Mouse (Mus musculus) adrenal gland, adult 18-20 months (tissue): Measurements from ENCODE around the gene Ctnna3. TPM values are rescaled to one million over a fixed set of nuclear protein-coding genes. Genes with fewer than 3 reads are reported as not detected.
"Not testable (repeated sequence)": the region's sequence is repeated elsewhere in the genome, so short reads cannot be mapped to it uniquely, and the experiment has no call there.

ENCODE experiments used
- DNase-seq, 2 experiments: peaks; one replicate each; pipeline ENCODE4 v3.0.0; 2021 to 2022; ENCODE audit warnings: low spot score in 2 of 2
- long read RNA-seq, 2 experiments: library from polyadenylated mRNA; stranded (forward); transcript quantifications; one replicate each; pipeline ENCODE4 v2.0.0; 2021
- total RNA-seq, 2 experiments: library from RNA; stranded (reverse); gene quantifications; 1 replicate in 1 of 2; 2 replicates in 1 of 2; pipeline ENCODE4 v1.2.3; 2021

The Ctnna3 gene
- total RNA-seq = under 1 TPM; 0.40 to 0.48 TPM
- long read RNA-seq, experiment 1 = 0 reads
- long read RNA-seq, experiment 2 = 0 reads

- DNase-seq = peak; percentile 77
These were observed at the start of gene Ctnna3 for GRCm38 (mm10) chr10:63429785-63430305. TSS of gene Ctnna3 (plus strand) at chr10:63430098.

- DNase-seq = peak in 1 of 2 experiments; percentile 19
These were observed 48.2 kb upstream of the Ctnna3 start, which contains the start of gene Sirt1 for GRCm38 (mm10) chr10:63381498-63382280. TSS of gene Sirt1 (minus strand) at chr10:63381704.

- peak; percentile 42 to 51 for DNase-seq
These were observed 47.3 kb upstream of the Ctnna3 start, which contains the start of gene Dnajc12 for GRCm38 (mm10) chr10:63382372-63383279. TSS of gene Dnajc12 (plus strand) at chr10:63382443.

DNA sequence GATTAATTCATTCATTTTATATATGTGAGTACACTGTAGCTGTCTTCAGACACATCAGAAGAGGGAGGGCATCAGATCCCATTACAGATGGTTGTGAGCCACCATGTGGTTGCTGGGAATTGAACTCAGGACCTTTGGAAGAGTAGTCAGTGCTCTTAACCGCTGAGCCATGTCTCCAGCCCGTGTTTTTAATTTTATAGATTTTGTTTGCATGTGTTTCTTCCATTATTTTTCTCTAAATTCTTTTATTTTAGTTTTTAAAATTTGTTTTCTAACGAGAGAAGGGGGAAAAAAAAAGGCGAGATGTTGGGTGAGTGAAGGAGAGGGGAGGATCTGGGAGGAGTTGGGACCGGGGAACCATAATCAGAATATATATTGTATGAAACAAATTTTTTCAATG lies 44.0 kb upstream of the Ctnna3 start:
- not testable (repeated sequence) for DNase-seq

DNA sequence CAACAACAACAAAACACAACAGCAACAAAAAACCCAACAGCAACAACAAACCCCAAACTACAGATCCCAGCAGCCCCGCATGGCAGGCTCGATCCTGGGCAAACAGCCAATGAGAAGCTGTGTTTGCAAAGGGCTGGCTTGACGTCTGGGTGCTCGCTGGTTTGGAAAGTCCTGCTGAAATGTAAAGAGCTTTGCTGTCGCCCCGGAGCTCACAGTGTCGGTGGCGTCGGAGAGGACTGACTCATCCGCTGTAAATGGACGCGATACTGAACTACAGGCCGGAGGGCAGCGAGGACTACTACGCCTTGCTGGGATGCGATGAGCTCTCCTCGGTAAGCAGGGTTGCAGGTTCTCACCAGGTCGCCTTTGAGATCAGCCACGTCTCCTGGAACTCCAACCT lies 43.5 kb upstream of the Ctnna3 start:
- peak; percentile 68 to 69 for DNase-seq

DNA sequence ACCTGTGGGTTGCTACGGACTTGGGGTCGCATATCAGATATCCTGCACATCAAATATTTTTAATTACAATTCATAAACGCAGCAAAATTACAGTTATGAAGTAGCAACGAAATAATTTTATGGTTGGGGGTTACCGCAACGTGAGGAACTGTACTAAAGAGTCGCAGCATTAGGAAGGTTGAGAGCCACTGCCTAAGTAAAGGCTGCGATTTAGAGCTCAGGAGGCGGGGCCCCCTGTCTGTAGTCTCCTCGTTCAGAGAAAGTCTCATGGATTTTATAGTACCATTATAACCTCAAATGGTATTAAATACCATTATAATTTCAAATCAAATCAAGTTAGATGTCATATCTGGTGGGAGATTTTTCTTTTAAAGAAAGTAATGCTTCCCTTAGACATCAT lies 42.9 kb upstream of the Ctnna3 start:
- no peak for DNase-seq

DNA sequence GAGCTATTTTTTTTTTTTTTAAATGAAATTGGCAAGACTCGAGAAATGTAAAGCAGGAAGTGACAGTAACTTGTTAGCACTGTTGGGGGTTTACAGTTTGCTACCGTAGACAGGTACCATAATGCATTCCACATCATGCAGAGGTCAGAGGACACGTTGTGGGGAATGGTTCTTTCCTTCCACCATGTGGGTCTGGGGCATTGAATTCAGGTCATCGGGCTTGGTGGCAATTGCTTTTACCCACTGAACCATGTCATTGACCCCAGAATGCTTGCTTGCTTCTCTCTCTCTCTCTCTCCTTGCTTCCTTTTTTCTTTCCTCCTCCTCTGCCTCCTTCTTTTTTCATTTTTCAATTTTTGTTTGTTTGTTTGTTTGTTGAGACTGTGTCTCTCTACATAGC lies 41.0 kb upstream of the Ctnna3 start:
- no peak for DNase-seq

DNA sequence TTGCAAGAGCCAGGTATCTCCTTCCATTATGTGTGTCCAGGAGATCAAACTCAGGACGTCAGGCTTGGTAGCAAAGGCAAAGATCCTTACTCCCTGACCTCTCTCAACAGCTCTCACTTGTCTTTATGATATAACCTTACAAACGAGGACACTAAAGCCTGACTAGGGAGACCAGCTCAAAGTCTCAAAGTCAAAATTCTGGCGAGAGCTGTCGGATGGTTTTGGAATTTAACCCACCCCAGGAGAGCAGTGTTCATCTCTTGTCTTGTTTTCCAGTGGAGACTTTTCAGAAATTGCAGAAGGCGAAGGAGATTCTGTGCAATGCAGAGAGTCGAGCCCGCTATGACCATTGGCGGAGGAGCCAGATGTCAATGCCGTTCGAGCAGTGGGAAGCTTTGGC lies 32.9 kb upstream of the Ctnna3 start:
- no peak for DNase-seq

GRCm38 (mm10) chr10:63402731-63403504 lies 27.0 kb upstream of the Ctnna3 start:
- no peak for DNase-seq

GRCm38 (mm10) chr10:63403636-63404035 lies 26.3 kb upstream of the Ctnna3 start:
- no peak for DNase-seq

DNA sequence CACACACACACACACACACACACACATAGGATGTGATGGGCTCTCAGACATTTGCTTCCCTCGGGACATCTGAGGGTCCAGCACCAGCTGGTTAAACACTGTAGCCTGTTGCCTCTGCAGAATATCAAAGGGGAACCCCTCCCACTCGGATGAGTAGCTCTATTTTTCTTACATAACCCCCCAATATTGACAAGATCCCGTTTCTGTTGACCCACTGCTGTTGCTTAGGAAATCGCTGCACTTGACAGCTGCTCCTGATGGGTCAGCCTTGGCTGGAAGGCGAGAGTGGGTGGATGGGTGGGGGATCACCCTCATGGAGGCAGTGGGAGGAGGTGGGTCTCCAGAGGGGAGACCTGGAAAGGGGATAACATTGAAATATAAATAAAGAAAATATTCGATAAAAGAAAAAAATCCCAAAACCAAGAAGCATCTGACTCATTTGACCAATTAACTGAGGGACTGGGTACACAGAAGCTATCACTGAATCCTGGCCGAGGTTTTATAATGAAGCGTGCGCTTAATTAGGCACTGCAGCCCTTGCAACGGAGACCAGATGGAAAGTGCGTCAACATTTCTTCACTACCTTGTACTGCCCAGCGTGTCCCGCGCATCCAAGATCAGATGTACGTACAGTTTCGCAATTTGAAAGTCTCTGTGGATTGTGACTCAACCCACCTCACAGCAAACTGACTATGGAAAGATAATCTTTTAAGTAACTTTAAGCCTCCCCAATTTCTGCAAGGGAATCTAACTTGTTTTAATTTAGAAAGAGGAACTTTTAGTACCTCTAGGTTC lies 19.5 kb upstream of the Ctnna3 start:
- DNase-seq = no peak

GRCm38 (mm10) chr10:63411674-63412073 lies 18.2 kb upstream of the Ctnna3 start:
- DNase-seq = not testable (repeated sequence)

GRCm38 (mm10) chr10:63412756-63413155 lies 17.1 kb upstream of the Ctnna3 start:
- no peak for DNase-seq

DNA sequence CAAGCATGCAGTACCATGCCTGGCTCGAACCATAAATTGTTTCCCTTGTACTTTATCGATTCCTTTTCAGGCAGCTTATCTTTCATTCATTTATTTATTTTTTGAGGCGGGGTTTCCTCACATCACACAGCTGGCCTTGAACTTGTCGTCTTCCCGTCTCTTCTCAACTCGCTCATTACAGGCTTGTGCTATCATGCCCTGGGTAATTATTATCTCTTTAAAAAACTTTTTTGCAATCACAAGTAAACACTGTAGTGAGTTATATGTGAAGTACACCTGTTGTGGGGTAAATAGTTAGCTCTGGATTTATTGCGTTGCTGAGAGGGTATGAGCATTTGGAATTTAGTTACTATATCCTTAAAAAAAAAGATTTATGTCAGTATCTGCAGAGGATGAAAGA lies 14.6 kb upstream of the Ctnna3 start:
- DNase-seq = no peak

DNA sequence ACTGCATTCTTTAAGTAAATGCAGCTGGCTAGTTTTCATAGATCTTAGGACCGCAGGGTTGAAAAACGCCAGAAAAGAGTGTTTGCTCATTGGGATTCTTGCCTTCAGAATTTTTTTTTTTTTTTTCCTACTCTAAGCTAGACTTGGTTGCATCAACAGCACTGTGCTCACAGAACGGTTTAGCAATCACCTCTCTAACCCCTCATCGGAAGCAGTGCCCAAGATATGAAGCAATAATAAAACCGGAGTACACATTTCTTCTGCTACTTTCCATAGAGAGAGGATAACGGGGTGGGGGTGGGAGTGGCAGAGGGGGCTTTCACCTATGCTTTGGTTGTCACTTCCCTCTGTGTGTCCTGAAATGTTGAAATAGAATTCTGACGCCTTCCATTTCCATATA lies 14.0 kb upstream of the Ctnna3 start:
- no peak for DNase-seq

DNA sequence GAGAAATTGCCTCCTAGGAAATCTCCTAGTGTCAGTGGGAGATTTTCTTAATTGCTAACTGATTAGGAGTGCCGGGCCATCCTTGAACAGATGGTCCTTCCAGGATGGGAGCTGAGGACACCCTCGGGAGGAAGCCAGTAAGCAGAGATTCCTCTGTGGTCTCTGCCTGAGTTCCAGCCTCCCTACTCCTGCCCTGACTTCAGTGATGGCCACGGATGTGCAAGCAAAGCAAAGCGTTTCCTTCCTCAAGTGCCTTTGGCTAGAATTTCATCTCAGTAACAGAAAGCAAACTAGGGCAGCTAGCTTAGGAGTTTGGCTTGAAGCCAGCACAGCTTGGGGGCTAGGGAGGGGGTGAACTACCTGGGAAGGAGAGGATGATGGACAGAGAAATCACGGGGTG lies 12.8 kb upstream of the Ctnna3 start:
- DNase-seq = no peak

DNA sequence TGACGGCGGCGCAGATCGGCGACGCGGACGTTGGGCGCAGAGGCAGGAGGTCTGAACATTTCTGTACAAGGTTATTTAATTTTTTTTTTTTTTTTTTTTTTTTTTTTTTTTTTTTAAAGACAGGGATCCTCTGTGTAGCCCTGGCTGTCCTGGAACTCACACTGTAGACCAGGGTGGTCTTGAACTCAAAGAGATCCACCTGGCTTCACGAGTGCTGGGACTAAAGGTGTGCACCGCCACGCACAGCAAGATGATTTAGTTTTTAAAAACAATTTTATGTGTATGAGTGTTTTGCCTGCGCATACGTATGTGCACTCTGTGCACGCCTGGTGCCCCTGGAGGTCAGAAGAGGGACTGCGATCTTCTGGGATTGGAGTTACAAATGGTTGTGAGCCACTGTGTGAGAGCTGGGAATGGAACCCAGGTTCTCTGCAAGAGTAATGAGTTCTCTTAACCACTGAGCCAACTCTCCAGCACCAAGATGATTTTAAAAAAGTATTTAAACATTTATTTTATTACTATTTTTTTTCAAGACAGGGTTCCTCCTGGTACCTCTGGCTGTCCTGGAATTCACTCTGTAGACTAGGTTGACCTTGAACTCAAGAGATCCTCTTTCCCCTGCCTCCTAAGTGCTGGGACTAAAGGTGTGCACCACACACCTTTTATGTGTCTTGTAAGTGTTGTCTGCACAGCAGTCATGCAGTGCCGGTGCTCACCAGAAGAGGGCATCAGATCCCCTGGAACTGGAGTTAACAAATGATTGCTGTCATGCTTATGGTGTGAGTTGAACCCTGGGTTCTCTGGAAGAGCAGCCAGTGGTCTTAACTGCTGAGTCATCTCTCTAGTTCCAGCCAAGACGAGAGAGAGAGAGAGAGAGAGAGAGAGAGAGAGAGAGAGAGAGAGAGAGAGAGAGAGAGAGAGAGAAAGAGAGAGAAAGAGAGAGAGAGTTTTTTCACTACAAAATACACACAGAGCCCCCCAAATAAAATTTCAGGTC lies 7.9 kb upstream of the Ctnna3 start, which contains the start of gene Gm7075:
Gene Gm7075, minus strand, starts transcription at position 51 of the 997 bp plus-strand sequence.
- peak; percentile 56 to 61 for DNase-seq

DNA sequence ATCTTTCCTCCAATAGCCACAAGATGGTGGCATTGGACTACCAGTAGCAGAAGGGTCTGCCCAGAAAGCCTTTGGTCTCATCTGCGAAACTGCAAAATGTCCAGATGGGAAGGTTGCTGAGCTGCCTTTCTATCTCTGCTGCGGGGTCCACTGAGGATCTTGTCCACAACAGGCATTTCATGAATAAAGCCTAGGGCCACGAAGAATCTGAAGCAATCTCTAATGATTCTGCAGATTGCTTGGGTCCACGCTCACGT lies 7.2 kb upstream of the Ctnna3 start:
- no peak for DNase-seq
